Mouse (Mus musculus): Measurements from ENCODE around the gene Itga8.

DNA sequence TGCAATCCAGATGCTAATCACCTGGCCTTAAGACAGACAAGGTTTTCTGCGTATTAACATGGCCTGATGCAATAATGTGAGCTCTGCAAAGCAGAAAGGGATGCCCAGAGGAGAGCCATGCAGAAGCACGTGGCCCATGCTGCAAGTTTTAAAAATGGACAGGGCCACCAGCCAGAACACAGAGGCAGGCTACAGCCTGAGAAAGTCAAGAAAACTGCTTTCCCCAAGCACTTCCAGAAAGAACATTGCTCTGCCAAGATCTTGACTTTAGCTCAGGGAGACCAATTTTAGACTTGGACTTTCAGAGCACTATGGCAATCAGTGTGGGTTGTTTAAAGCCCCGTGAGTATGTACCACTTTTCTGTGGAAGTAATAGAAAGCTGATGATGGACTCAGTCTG, 11.5 kb downstream of the Itga8 start:
- TF ChIP-seq POLR2A (IDR thresholded peaks at IDR 0.05; ENCODE audit: borderline replicate concordance, insufficient read depth, low read length) (no peak), CTCF (IDR thresholded peaks at IDR 0.05; ENCODE audit: borderline replicate concordance, insufficient read depth, low read depth, low read length) (no peak)

Measured in cerebellum, adult 2 months (tissue).